Mouse (Mus musculus) G1E (cell line): ENCODE measurements at regions not wholly inside any gene's neighbourhood (a gene's known extent, or its start where the extent isn't known, plus 50 kb on each side); places are given as distances from the start of the nearest gene placed in this dataset.
"Not testable (repeated sequence)": the region's sequence is repeated elsewhere in the genome, so short reads cannot be mapped to it uniquely, and the experiment has no call there.

Experiments used
- ATAC-seq: 2 replicates; pipeline ENCODE4 v1.8.0; 2016; ENCODE audit warnings: mild to moderate bottlenecking; ENCODE audit not compliant: insufficient number of reproducible peaks, poor library complexity, low FRiP score, severe bottlenecking; ENCODE audit errors: extremely low read depth
- DNase-seq: peaks from one replicate; pipeline ENCODE4 v3.0.0; 2012; ENCODE audit warnings: low spot score
- H3K27me3 ChIP-seq: 2 replicates; pipeline ENCODE4 v1.6.1; 2012; ENCODE audit warnings: mild to moderate bottlenecking, low read length, inconsistent platforms; ENCODE audit not compliant: insufficient read depth
- H3K36me3 ChIP-seq: replicated peaks from 2 replicates; pipeline ENCODE3; 2012; ENCODE audit warnings: mild to moderate bottlenecking, inconsistent platforms
- H3K4me1 ChIP-seq: 2 replicates; pipeline ENCODE4 v1.6.1; 2012; ENCODE audit warnings: low read depth, low read length, inconsistent platforms, mixed read lengths; ENCODE audit not compliant: insufficient read depth
- H3K4me3 ChIP-seq: 2 replicates; pipeline ENCODE4 v1.5.1; 2012; ENCODE audit warnings: low read depth, mild to moderate bottlenecking, inconsistent platforms, low read length, moderate library complexity, mixed read lengths
- H3K9me3 ChIP-seq: replicated peaks from 2 replicates; pipeline ENCODE4 v1.6.1; 2012; ENCODE audit warnings: inconsistent platforms
- CTCF ChIP-seq: IDR thresholded peaks from 2 replicates; pipeline ENCODE4 v1.5.1; 2012; ENCODE audit warnings: low read depth, low read length, inconsistent platforms, mixed read lengths
- GATA1 ChIP-seq: IDR thresholded peaks from 2 replicates; pipeline ENCODE4 v1.6.1; 2012; ENCODE audit warnings: borderline replicate concordance, low read length, inconsistent platforms, mixed read lengths
- GATA2 ChIP-seq: IDR thresholded peaks from 2 replicates; pipeline ENCODE4 v1.6.1; 2012; ENCODE audit warnings: low read depth, low read length, inconsistent platforms, borderline replicate concordance
- POLR2AphosphoS5 ChIP-seq: IDR thresholded peaks from 2 replicates; pipeline ENCODE4 v1.6.1; 2012; ENCODE audit warnings: low read depth, low read length, inconsistent platforms; ENCODE audit not compliant: insufficient replicate concordance
- TAL1 ChIP-seq: conservative IDR thresholded peaks from 2 replicates; pipeline ENCODE4 v1.6.1; 2012; ENCODE audit warnings: low read depth, low read length, inconsistent platforms, mixed read lengths

DNA sequence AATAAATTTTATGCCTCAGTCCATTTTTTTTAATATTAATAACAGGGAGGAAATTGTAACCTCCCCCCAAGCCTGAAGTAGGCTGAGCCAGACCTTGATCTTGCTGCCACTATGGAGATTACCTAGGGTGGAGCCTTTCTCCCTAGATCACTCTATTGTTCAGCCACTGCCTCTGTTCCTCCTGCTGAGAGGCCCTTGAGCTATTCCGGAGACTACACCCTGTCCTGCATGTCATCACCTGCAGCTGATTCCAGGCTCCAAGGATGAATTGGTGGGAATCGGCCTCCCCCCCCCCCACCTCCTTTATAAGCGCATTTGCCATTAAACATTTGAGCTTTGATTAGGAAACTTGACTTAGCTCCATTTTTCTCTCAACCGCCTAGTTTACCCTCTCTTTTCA, 68.3 kb upstream of the Dnajc1 start:
- TF ChIP-seq CTCF, result no peak
- no peak for TF ChIP-seq TAL1
- no peak for TF ChIP-seq POLR2AphosphoS5
- no peak for TF ChIP-seq GATA2
- TF ChIP-seq GATA1, result no peak
- no peak overlapping the region for H3K4me3 ChIP-seq
- DNase-seq, result no peak
- no peak for ATAC-seq
- H3K9me3 ChIP-seq, result peaks cover 2% of the 10 kb centered on the region; the same call in 1 of the 2 replicates
- H3K36me3 ChIP-seq, result no peaks in the 10 kb centered on the region
- H3K27me3 ChIP-seq, result no peaks in the 10 kb centered on the region; the same call in 1 of the 2 replicates
- no peaks in the 10 kb centered on the region for H3K4me1 ChIP-seq

DNA sequence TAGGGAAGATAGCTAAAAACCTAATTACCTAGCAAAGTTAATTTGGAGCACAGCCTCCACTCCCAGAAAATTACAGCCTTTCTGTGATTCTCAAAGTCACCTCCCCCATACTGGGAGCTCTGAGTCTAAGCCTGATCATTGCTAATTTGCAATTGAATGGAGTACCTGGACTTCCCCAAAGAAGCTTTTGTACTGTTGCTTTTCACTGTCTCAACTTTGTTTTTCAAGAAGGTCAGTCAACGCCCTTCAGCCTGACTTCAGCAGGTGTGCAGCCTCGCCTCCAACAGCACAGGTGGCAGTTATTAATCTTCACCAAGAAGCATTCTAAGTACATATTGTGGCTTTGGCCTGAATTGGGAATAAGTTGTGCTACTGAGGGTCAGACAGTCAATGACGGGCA, 67.7 kb upstream of the Dnajc1 start:
- H3K4me3 ChIP-seq, H3K4me1 ChIP-seq, H3K36me3 ChIP-seq, ATAC-seq, H3K9me3 ChIP-seq, DNase-seq, H3K27me3 ChIP-seq: not testable (repeated sequence)

DNA sequence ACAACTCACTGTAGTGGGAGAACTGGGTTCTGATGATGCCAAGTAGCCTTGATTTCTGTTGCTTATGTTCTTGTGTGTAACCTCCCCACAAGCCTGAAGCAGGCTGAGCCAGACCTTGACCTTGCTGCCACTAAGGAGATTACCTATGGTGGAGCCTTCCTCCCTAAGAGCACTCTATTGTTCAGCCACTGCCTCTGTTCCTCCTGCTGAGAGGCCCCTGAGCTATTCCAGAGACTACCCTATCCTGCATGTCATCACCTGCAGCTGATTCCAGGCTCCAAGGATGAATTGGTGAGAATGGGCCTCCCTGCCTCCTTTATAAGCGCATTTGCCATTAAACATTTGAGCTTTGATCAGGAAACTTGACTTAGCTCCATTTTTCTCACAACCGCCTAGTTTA, 60.8 kb upstream of the Dnajc1 start:
- ATAC-seq, H3K4me3 ChIP-seq, H3K4me1 ChIP-seq, DNase-seq, H3K36me3 ChIP-seq, H3K9me3 ChIP-seq, H3K27me3 ChIP-seq: not testable (repeated sequence)

DNA sequence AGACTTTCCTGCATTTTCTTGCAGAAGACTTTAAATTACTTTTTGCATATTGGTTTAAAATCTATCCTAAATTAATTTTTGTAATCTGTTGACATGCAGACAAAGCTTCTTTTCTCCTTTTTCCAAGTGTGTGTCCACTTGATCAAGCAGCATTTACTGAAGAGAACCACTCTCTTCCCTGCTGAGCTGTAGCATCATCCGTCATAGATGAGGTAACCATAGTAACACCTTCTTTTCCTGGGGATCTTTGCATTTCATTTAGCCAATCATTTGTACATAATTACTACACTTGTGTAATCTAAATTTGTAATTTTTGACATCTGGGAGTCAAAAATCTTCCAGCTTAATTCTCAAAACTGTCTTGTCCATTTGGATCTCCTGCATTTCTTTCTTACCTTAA, 53.2 kb upstream of the Dnajc1 start:
- Histone ChIP-seq H3K4me1 (no peaks in the 10 kb centered on the region), H3K9me3 (no peaks in the 10 kb centered on the region), H3K4me3 (no peak overlapping the region), H3K36me3 (no peaks in the 10 kb centered on the region), H3K27me3 (peaks cover 3% of the 10 kb centered on the region; the same call in 1 of the 2 replicates)
- DNase-seq (no peak), ATAC-seq (no peak)
- TF ChIP-seq TAL1 (no peak), POLR2AphosphoS5 (no peak), CTCF (no peak), GATA2 (no peak), GATA1 (no peak)
